8 mouse cellular contexts compared by ENCODE assay signal in the genomic region with DNA sequence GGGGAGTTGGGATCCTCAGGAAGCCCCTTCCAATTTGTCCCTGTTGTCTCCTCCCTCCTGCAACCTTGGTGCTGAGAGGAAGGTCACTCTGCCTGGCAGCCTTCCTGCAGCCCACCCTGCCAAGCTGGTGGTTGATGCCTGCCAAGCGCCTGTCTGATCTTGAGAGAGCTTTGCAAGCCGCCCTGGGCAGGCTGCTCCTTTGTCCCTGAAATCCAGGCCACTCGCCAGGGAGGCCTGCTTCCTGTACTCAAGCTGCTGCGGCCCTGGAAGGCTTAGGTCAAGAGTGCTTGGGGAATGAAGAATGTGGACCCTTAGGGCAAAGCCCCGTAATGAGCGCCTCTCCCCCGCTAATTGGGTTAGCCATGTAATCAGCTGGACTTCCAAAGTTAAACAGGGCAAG. TPM values are rescaled to one million over a fixed set of nuclear protein-coding genes. Genes with fewer than 3 reads are reported as not detected.
A peak's percentile ranks its signal among the peaks of the same experiment; 100 is the strongest.
DNase-seq lines count a peak whose midpoint lies in the region; ATAC-seq lines count a peak whose summit lies in the region.
"Had no signal": no experiment of that assay in that cellular context is flagged by ENCODE, and none has a peak within 500 bp of the region (broad histone marks: within the 10 kb centered on the region; RNA-seq: fewer than 3 reads in every experiment).

No protein-coding gene starts in this region.

- H3K9me3 ChIP-seq in embryonic facial prominence, embryonic 12.5 days: no peaks in the 10 kb centered on the region
- H3K9me3 ChIP-seq in heart, embryonic 15.5 days (replicated peaks): no peaks in the 10 kb centered on the region
- H3K9me3 ChIP-seq in liver, embryonic 15.5 days (replicated peaks): no peaks in the 10 kb centered on the region

- H3K27ac ChIP-seq in embryonic facial prominence, embryonic 12.5 days: 0 out of 2 replicates have a peak overlapping the region, but pooled peaks have one; percentile 24
- peak overlapping the region; percentile 98 for H3K27ac ChIP-seq in heart, embryonic 15.5 days
- peak overlapping the region; percentile 58 for H3K27ac ChIP-seq in liver, embryonic 15.5 days (replicated peaks)

- H3K9ac ChIP-seq in embryonic facial prominence, embryonic 12.5 days: peak overlapping the region; percentile 36
- H3K9ac ChIP-seq in heart, embryonic 15.5 days: peak overlapping the region; percentile 39; the same call in 1 of the 2 replicates
- no peak overlapping the region for H3K9ac ChIP-seq in liver, embryonic 15.5 days

- DNase-seq in cerebellum, adult 11 months: peak; percentile 78
- DNase-seq in kidney, postnatal 25 days: peak; percentile 57 to 67
- DNase-seq in ovary, postnatal 14 days (ENCODE audit: low spot score): peak; percentile 28

- H3K4me1 ChIP-seq in embryonic facial prominence, embryonic 12.5 days: peaks cover 23% of the 10 kb centered on the region
- H3K4me1 ChIP-seq in heart, embryonic 15.5 days (replicated peaks): peaks cover 75% of the 10 kb centered on the region
- H3K4me1 ChIP-seq in liver, embryonic 15.5 days (replicated peaks): peaks cover 43% of the 10 kb centered on the region

- H3K36me3 ChIP-seq in embryonic facial prominence, embryonic 12.5 days: peaks cover 10% of the 10 kb centered on the region
- H3K36me3 ChIP-seq in heart, embryonic 15.5 days: no peaks in the 10 kb centered on the region
- H3K36me3 ChIP-seq in liver, embryonic 15.5 days (replicated peaks): no peaks in the 10 kb centered on the region

- peak; percentile 24; the same call in 1 of the 2 replicates for ATAC-seq in embryonic facial prominence, embryonic 12.5 days (ENCODE audit: insufficient number of reproducible peaks, insufficient read depth, low FRiP score, low TSS enrichment)
- ATAC-seq in heart, embryonic 15.5 days (replicated peaks; ENCODE audit: insufficient number of reproducible peaks, insufficient read depth, low FRiP score, low read depth): peak; percentile 78
- ATAC-seq in liver, embryonic 15.5 days (ENCODE audit: insufficient read depth): no peak
- ATAC-seq in megakaryocyte progenitor cell, adult 5-6 weeks (replicated peaks; ENCODE audit: poor library complexity): no peak

- no peaks in the 10 kb centered on the region for H3K27me3 ChIP-seq in embryonic facial prominence, embryonic 12.5 days
- H3K27me3 ChIP-seq in heart, embryonic 15.5 days: no peaks in the 10 kb centered on the region
- H3K27me3 ChIP-seq in liver, embryonic 15.5 days: no peaks in the 10 kb centered on the region

- H3K4me3 ChIP-seq in embryonic facial prominence, embryonic 12.5 days: no peak overlapping the region
- H3K4me3 ChIP-seq in heart, embryonic 15.5 days: no peak overlapping the region
- no peak overlapping the region for H3K4me3 ChIP-seq in liver, embryonic 15.5 days (replicated peaks)

- no peak overlapping the region for H3K4me2 ChIP-seq in embryonic facial prominence, embryonic 12.5 days (replicated peaks)
- H3K4me2 ChIP-seq in heart, embryonic 15.5 days: peak overlapping the region; percentile 50
- no peak overlapping the region for H3K4me2 ChIP-seq in liver, embryonic 15.5 days

- WGBS in embryonic facial prominence, embryonic 12.5 days: 17% methylated on average over 7 of the region's 7 CpGs
- 4% methylated on average over 7 of the region's 7 CpGs for WGBS in heart, embryonic 15.5 days
- WGBS in liver, embryonic 15.5 days (ENCODE audit: insufficient replicate concordance): 50% methylated on average over 7 of the region's 7 CpGs

RNA-seq across cellular contexts. Expression of a gene that starts 19.6 kb away (rescaled TPM):
- 22.7 and 23.6 TPM in 2 replicates for polyA plus RNA-seq in embryonic facial prominence, embryonic 12.5 days (2016; fragmentation: Nextera tagmentation; extraction: Ambion mirVana)
- polyA plus RNA-seq in heart, embryonic 15.5 days (2015; fragmentation: Nextera tagmentation; extraction: Ambion mirVana): 20.2 and 21.0 TPM in 2 replicates
- polyA plus RNA-seq in liver, embryonic 15.5 days (2015; fragmentation: Nextera tagmentation; extraction: Ambion mirVana): 2.0 and 2.3 TPM in 2 replicates
- 0.12 and 0.37 TPM in 2 replicates for total RNA-seq in megakaryocyte progenitor cell, adult 5-6 weeks (2015)
- total RNA-seq in megakaryocyte progenitor cell, adult 5-6 weeks (2017): 0.17 and 0.20 TPM in 2 replicates

RNA-seq across cellular contexts. Expression of a gene that starts 38.7 kb away (rescaled TPM):
- 5.6 and 5.9 TPM in 2 replicates for polyA plus RNA-seq in embryonic facial prominence, embryonic 12.5 days (2016; fragmentation: Nextera tagmentation; extraction: Ambion mirVana)
- 4.6 and 5.4 TPM in 2 replicates for polyA plus RNA-seq in heart, embryonic 15.5 days (2015; fragmentation: Nextera tagmentation; extraction: Ambion mirVana)
- 0.50 and 0.51 TPM in 2 replicates for polyA plus RNA-seq in liver, embryonic 15.5 days (2015; fragmentation: Nextera tagmentation; extraction: Ambion mirVana)
- not detected in 2 replicates for total RNA-seq in megakaryocyte progenitor cell, adult 5-6 weeks (2015)
- total RNA-seq in megakaryocyte progenitor cell, adult 5-6 weeks (2017): not detected in 2 replicates

RNA-seq across cellular contexts. Expression of a gene that starts 53.2 kb away (rescaled TPM):
- not detected in 2 replicates for polyA plus RNA-seq in embryonic facial prominence, embryonic 12.5 days (2016; fragmentation: Nextera tagmentation; extraction: Ambion mirVana)
- not detected in 2 replicates for polyA plus RNA-seq in heart, embryonic 15.5 days (2015; fragmentation: Nextera tagmentation; extraction: Ambion mirVana)
- polyA plus RNA-seq in liver, embryonic 15.5 days (2015; fragmentation: Nextera tagmentation; extraction: Ambion mirVana): not detected in 2 replicates
- not detected in 2 replicates for total RNA-seq in megakaryocyte progenitor cell, adult 5-6 weeks (2015)
- total RNA-seq in megakaryocyte progenitor cell, adult 5-6 weeks (2017): not detected in 2 replicates
- total RNA-seq: left cerebral cortex, adult 8-10 months had no signal

Comparison
In these comparisons a context has a peak if more than half of its experiments do, and no peak if none do; other contexts are left out.
1. DNase-seq: peak in every context shown above with its lines; median percentile 78 in cerebellum, adult 11 months; 62 in kidney, postnatal 25 days; 28 in ovary, postnatal 14 days.
2. ATAC-seq: peak in embryonic facial prominence, embryonic 12.5 days (single experiment) and heart, embryonic 15.5 days (single experiment); none in liver, embryonic 15.5 days (single experiment) and megakaryocyte progenitor cell, adult 5-6 weeks (single experiment).
3. H3K27ac ChIP-seq: peak in every context shown above with its lines; median percentile 98 in heart, embryonic 15.5 days; 58 in liver, embryonic 15.5 days; 24 in embryonic facial prominence, embryonic 12.5 days.